Mouse (Mus musculus): Measurements from ENCODE around the gene Fam83c. TPM values are rescaled to one million over a fixed set of nuclear protein-coding genes. Genes with fewer than 3 reads are reported as not detected.
"Not testable (repeated sequence)": the region's sequence is repeated elsewhere in the genome, so short reads cannot be mapped to it uniquely, and the experiment has no call there.

Gene Fam83c
- total and polyA plus RNA-seq, 3 experiments: 0.03 to 0.04 TPM; not detected in 1

DNA sequence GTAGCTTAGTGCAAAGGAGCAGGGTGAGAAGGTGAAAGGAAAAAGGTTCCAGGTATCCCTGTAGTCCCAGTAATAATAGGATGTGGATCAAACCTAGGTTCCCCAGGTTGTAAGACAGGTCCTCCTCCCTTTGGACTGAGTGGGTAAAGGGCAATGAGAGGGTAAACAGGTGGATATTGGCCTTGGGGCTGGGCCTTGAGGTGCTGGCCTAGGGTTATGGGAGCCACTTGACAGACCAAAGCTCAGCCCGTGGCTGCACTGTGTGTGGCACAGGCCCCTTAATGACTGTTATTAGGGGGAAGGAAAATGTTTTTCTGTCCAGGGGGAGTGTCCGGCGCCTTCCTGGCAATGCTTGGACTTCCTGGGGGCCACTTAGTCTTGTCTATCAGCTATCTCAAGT is 3.3 kb upstream of the Fam83c start:
- Histone ChIP-seq H3K9me3 (replicated peaks; ENCODE audit: insufficient read depth, low read length) (no peaks in the 10 kb centered on the region), H3K4me1 (ENCODE audit: control insufficient read depth in 1 of 2, insufficient read depth in 2 of 2, low read length in 2 of 2) (no peaks in the 10 kb centered on the region), H3K9ac (ENCODE audit: control insufficient read depth, low read depth, low read length, poor library complexity, severe bottlenecking) (no peak overlapping the region), H3K36me3 (ENCODE audit: control insufficient read depth in 1 of 2, insufficient read depth in 2 of 2, low read length in 2 of 2) (no peaks in the 10 kb centered on the region), H3K79me2 (ENCODE audit: control insufficient read depth, insufficient read depth, low read length, poor library complexity) (no peaks in the 10 kb centered on the region), H3K27ac (ENCODE audit: control insufficient read depth, low read depth, low read length) (no peak overlapping the region), H3K4me3 (ENCODE audit: control insufficient read depth in 1 of 2, insufficient read depth in 1 of 2, low read depth in 2 of 2, low read length in 2 of 2) (no peak overlapping the region), H3K27me3 (ENCODE audit: control insufficient read depth in 1 of 2, insufficient read depth in 2 of 2, low read length in 2 of 2) (no peaks in the 10 kb centered on the region)
- TF ChIP-seq SMC3 (IDR thresholded peaks at IDR 0.05; ENCODE audit: low read depth, low read length): no peak
- no peak for TF ChIP-seq USF2 (IDR thresholded peaks at IDR 0.05; ENCODE audit: borderline replicate concordance in 1 of 2, insufficient read depth in 1 of 2, low read depth in 1 of 2, low read length in 2 of 2)
- TF ChIP-seq ZMIZ1 (IDR thresholded peaks at IDR 0.05; ENCODE audit: low read depth, low read length): no peak
- no peak for DNase-seq (ENCODE audit: low read depth, low spot score)

- H3K27me3 ChIP-seq (ENCODE audit: control insufficient read depth in 1 of 2, insufficient read depth in 2 of 2, low read length in 2 of 2); H3K27ac ChIP-seq (ENCODE audit: control insufficient read depth, low read depth, low read length); H3K79me2 ChIP-seq (ENCODE audit: control insufficient read depth, insufficient read depth, low read length, poor library complexity); H3K36me3 ChIP-seq (ENCODE audit: control insufficient read depth in 1 of 2, insufficient read depth in 2 of 2, low read length in 2 of 2); H3K9ac ChIP-seq (ENCODE audit: control insufficient read depth, low read depth, low read length, poor library complexity, severe bottlenecking); H3K4me1 ChIP-seq (ENCODE audit: control insufficient read depth in 1 of 2, insufficient read depth in 2 of 2, low read length in 2 of 2); H3K4me3 ChIP-seq (ENCODE audit: control insufficient read depth in 1 of 2, insufficient read depth in 1 of 2, low read depth in 2 of 2, low read length in 2 of 2); H3K9me3 ChIP-seq (replicated peaks; ENCODE audit: insufficient read depth, low read length): not testable (repeated sequence)
- TF ChIP-seq RAD21 (IDR thresholded peaks at IDR 0.05; ENCODE audit: low read depth, low read length) (peak; percentile 23), MYC (IDR thresholded peaks at IDR 0.05; ENCODE audit: low read depth, low read length) (0 out of 2 replicates have a peak, but pooled peaks have one; percentile 52), CTCF (IDR thresholded peaks at IDR 0.05 in 2 of 3, conservative IDR thresholded peaks at IDR 0.05 in 1 of 3; ENCODE audit: control insufficient read depth in 1 of 3, insufficient read depth in 1 of 3, low read depth in 2 of 3, low read length in 3 of 3, poor library complexity in 1 of 3, severe bottlenecking in 1 of 3) (peak; percentile 43 to 48 (median 46)), SMC3 (IDR thresholded peaks at IDR 0.05; ENCODE audit: low read depth, low read length) (peak; percentile 48)
- peak; percentile 31 for DNase-seq (ENCODE audit: low read depth, low spot score)
Observed at GRCm38 (mm10) chr2:155832087-155832486, 2.6 kb downstream of the Fam83c start.

DNA sequence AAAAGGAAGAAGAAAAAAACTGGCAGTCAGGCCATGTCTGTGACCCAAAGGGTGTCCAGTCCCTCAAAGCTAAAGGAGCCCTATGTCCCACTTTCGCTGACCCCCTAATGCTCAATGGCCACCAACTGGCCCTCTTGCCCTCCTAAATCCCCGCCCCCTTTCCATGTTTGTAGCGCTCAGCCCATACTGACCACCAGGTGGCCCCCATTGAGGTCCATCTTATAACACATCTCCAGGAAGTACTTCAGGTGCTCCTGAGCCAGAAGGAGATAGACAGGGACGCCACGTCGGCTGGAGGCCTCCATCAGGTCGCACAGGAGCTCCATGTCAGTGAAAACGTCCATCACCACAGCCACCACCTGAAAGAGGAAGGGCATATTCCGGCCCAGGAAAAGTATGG is 3.4 kb downstream of the Fam83c start:
- H3K4me1 ChIP-seq (ENCODE audit: control insufficient read depth in 1 of 2, insufficient read depth in 2 of 2, low read length in 2 of 2): peaks cover 0 to 5% of the 10 kb centered on the region in 2 experiments; a peak in 2 of 4 replicates
- no peak overlapping the region for H3K9ac ChIP-seq (ENCODE audit: control insufficient read depth, low read depth, low read length, poor library complexity, severe bottlenecking)
- no peaks in the 10 kb centered on the region for H3K9me3 ChIP-seq (replicated peaks; ENCODE audit: insufficient read depth, low read length)
- H3K79me2 ChIP-seq (ENCODE audit: control insufficient read depth, insufficient read depth, low read length, poor library complexity): peaks cover 2% of the 10 kb centered on the region
- DNase-seq (ENCODE audit: low read depth, low spot score): peak; percentile 33
- H3K4me3 ChIP-seq (ENCODE audit: control insufficient read depth in 1 of 2, insufficient read depth in 1 of 2, low read depth in 2 of 2, low read length in 2 of 2): no peak overlapping the region
- no peaks in the 10 kb centered on the region for H3K27me3 ChIP-seq (ENCODE audit: control insufficient read depth in 1 of 2, insufficient read depth in 2 of 2, low read length in 2 of 2)
- TF ChIP-seq USF2 (IDR thresholded peaks at IDR 0.05; ENCODE audit: borderline replicate concordance in 1 of 2, insufficient read depth in 1 of 2, low read depth in 1 of 2, low read length in 2 of 2) (no peak), CTCF (IDR thresholded peaks at IDR 0.05 in 2 of 3, conservative IDR thresholded peaks at IDR 0.05 in 1 of 3; ENCODE audit: control insufficient read depth in 1 of 3, insufficient read depth in 1 of 3, low read depth in 2 of 3, low read length in 3 of 3, poor library complexity in 1 of 3, severe bottlenecking in 1 of 3) (peak; percentile 12 to 50 (median 45); a peak in 4 of 6 replicates), SMC3 (IDR thresholded peaks at IDR 0.05; ENCODE audit: low read depth, low read length) (peak; percentile 40), NELFE (IDR thresholded peaks at IDR 0.05; ENCODE audit: low read depth, low read length) (no peak)
- peaks cover 0 to 4% of the 10 kb centered on the region in 2 experiments; a peak in 2 of 4 replicates for H3K36me3 ChIP-seq (ENCODE audit: control insufficient read depth in 1 of 2, insufficient read depth in 2 of 2, low read length in 2 of 2)
- H3K27ac ChIP-seq (ENCODE audit: control insufficient read depth, low read depth, low read length): no peak overlapping the region

All from MEL (cell line).